Mouse (Mus musculus) midbrain, embryonic 13.5 days (tissue): ENCODE measurements around the gene Mafb. TPM values are rescaled to one million over a fixed set of nuclear protein-coding genes. Genes with fewer than 3 reads are reported as not detected.

ENCODE experiments used
- ATAC-seq: fragments of 200-750 bp; cut with Nextera tagmentation; 2 replicates; pipeline ENCODE4 v1.8.0; 2017; ENCODE audit warnings: mild to moderate bottlenecking, moderate TSS enrichment, moderate library complexity
- H3K27ac ChIP-seq: fragments of 300-500 bp; sonication (generic); 2 replicates; pipeline ENCODE4 v1.5.1; 2015; ENCODE audit warnings: inconsistent platforms, mild to moderate bottlenecking, moderate library complexity
- H3K27me3 ChIP-seq: fragments of 300-500 bp; sonication (generic); 2 replicates; pipeline ENCODE4 v1.6.1; 2015; ENCODE audit warnings: mild to moderate bottlenecking, inconsistent platforms
- H3K36me3 ChIP-seq: fragments of 300-500 bp; sonication (generic); 2 replicates; pipeline ENCODE4 v1.6.1; 2015; ENCODE audit warnings: mild to moderate bottlenecking, inconsistent platforms
- H3K4me1 ChIP-seq: fragments of 300-500 bp; sonication (generic); replicated peaks from 2 replicates; pipeline ENCODE4 v1.6.1; 2015; ENCODE audit warnings: inconsistent platforms
- H3K4me2 ChIP-seq: fragments of 300-500 bp; sonication (generic); replicated peaks from 2 replicates; pipeline ENCODE4 v1.6.1; 2015; ENCODE audit warnings: moderate library complexity, mild to moderate bottlenecking, inconsistent platforms
- H3K4me3 ChIP-seq: fragments of 300-500 bp; sonication (generic); replicated peaks from 2 replicates; pipeline ENCODE4 v1.5.1; 2015; ENCODE audit warnings: mild to moderate bottlenecking, inconsistent platforms
- H3K9ac ChIP-seq: fragments of 300-500 bp; sonication (generic); replicated peaks from 2 replicates; pipeline ENCODE4 v1.6.1; 2015; ENCODE audit warnings: mild to moderate bottlenecking, inconsistent platforms
- H3K9me3 ChIP-seq: fragments of 300-500 bp; sonication (generic); 2 replicates; pipeline ENCODE4 v1.6.1; 2016; ENCODE audit warnings: mild to moderate bottlenecking, inconsistent platforms
- whole genome bisulfite sequencing: fragments of 180-500 bp; shearing (Covaris S2); methylation state at CpG from one replicate; pipeline ENCODE4 v1.1.7; 2015; 5-methylcytosine and 5-hydroxymethylcytosine counted together
- polyA plus RNA-seq: library from polyadenylated mRNA; unstranded; fragments of >200 nt; fragmentation: Nextera tagmentation; extraction: Ambion mirVana; gene quantifications from 2 replicates; pipeline ENCODE4 v1.2.1, GENCODE M21; 2015

Mafb gene
- polyA plus RNA-seq, 1 experiment from 2014 or later, result 5.9 TPM

DNA sequence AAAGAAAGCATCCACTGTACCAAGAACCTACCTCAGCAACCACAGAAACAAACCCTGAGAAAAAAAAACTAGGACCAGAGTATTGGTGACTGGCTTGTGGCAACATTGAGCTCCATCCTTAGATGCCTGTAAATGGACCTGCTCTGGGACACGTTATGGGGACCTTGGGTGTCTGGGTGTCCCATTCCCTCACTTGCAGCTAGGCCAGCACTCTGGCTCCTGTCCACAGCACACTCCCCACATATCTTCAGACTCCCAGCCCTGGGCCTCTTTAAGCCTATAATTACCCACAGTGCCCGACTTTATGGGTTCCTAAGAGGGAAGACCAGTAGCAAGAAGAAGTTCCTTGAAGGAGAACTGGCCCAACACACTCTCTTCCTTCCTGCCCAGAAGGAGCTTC is 30.8 kb downstream of the Mafb start:
- Histone ChIP-seq H3K36me3 (no peaks in the 10 kb centered on the region), H3K27me3 (no peaks in the 10 kb centered on the region), H3K4me3 (no peak overlapping the region), H3K9ac (no peak overlapping the region), H3K4me2 (no peak overlapping the region), H3K4me1 (0 out of 2 replicates have a peak, but pooled peaks cover 4% of the 10 kb centered on the region), H3K27ac (no peak overlapping the region), H3K9me3 (no peaks in the 10 kb centered on the region)
- WGBS, result 78% methylated on average over 2 of the region's 2 CpGs
- no peak for ATAC-seq

DNA sequence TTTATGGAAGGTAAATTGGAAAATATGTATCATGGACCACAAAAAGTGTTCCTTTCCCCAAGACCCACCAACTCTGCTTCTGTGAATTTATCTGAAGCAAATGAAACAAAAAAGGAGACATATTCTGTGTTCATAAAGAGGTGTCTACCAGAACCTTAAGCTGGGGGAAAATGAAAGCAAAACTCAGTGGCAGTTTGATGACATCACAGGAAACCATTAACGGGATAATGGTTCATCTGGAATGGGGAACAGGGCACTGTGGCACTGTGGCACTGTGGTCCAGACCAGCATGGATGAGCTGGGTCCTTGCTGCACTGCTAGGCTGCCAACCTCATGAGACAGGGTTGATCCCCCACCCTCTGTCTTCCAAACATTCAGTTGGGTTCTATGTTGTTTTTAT is 31.8 kb downstream of the Mafb start:
- no peaks in the 10 kb centered on the region for H3K9me3 ChIP-seq
- H3K27ac ChIP-seq, result no peak overlapping the region
- ATAC-seq, result no peak
- H3K36me3 ChIP-seq, result no peaks in the 10 kb centered on the region
- H3K4me2 ChIP-seq, result no peak overlapping the region
- H3K27me3 ChIP-seq, result no peaks in the 10 kb centered on the region
- H3K4me1 ChIP-seq, result 0 out of 2 replicates have a peak, but pooled peaks cover 4% of the 10 kb centered on the region
- WGBS, result 79% methylated on average over 1 of the region's 1 CpGs
- no peak overlapping the region for H3K9ac ChIP-seq
- H3K4me3 ChIP-seq, result no peak overlapping the region

GRCm38 (mm10) chr2:160334111-160334661 is 32.7 kb downstream of the Mafb start, which contains the start of gene Gm826:
Gm826 (minus strand) TSS chr2:160334162.
- Histone ChIP-seq H3K36me3 (no peaks in the 10 kb centered on the region), H3K27me3 (no peaks in the 10 kb centered on the region), H3K9me3 (no peaks in the 10 kb centered on the region), H3K4me2 (no peak within 1 kb of the TSS), H3K27ac (no peak within 1 kb of the TSS), H3K9ac (no peak within 1 kb of the TSS), H3K4me1 (peaks cover 6% of the 10 kb centered on the region), H3K4me3 (no peak within 1 kb of the TSS)
- WGBS, result 69% methylated on average over 4 of the region's 4 CpGs
- no peak for ATAC-seq

DNA sequence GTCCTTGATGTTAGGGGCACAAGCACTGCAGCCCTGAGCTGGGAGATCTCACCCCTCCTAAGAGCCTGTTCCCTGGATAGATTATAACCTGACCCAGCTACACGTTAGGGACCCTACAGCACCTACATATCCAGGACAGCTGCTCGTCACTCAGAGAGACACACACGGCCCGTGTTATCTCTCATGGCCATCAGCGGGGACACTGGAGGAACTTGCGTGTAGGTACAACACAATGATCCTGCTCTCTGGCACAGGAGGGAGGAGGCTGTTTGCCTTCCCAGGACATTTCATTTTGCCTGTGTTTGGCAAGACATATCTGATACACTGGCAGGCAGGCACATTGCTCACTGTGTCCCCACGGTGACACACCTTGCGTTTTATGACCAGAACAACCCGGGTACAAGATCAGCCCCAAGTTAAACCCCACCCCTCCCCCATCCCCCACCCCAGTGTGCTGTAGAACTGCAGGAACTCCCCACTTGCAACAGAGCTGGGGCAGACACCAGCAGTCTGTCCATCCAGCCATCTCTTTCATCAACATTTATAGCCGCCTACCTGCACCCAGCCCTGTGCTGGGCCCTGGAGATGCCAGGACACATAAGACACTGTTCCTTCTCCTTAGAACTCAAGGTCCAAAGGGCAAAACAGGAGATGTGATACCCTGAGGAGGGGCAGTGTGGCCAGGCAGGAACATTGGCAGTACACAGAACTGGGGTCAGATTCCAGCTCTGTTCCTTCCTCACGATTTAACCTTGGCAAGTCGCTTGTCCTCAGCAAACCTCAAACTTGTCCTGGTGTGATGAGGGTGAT is 34.1 kb downstream of the Mafb start:
- H3K4me3 ChIP-seq, result no peak overlapping the region
- no peaks in the 10 kb centered on the region for H3K27me3 ChIP-seq
- 88% methylated on average over 12 of the region's 12 CpGs for WGBS
- no peaks in the 10 kb centered on the region for H3K9me3 ChIP-seq
- H3K27ac ChIP-seq, result no peak overlapping the region
- H3K36me3 ChIP-seq, result no peaks in the 10 kb centered on the region
- no peak overlapping the region for H3K4me2 ChIP-seq
- no peak overlapping the region for H3K9ac ChIP-seq
- no peak for ATAC-seq
- peaks cover 11% of the 10 kb centered on the region for H3K4me1 ChIP-seq

DNA sequence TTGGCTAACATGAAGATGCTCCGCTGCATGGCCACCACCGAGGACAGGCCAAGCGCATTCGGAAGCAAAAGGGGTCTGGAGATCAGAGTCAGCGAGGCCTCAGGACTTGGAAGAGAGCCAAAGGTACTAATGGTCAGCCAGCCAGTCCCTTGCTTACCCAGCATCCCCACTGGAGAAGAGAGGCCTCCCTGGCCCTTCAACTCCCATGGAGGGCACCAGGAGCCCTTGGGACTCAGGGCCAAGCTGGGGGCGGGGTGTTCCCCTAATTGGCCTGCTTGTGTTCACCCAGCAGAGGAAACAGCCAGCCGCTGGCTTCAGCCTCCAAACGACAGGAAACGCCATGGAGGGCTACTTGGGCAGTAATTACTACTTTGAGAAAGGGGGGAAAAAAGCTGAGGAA is 38.0 kb downstream of the Mafb start:
- Histone ChIP-seq H3K9ac (no peak overlapping the region), H3K4me2 (no peak overlapping the region), H3K27me3 (no peaks in the 10 kb centered on the region), H3K36me3 (no peaks in the 10 kb centered on the region), H3K9me3 (no peaks in the 10 kb centered on the region), H3K4me1 (peaks cover 7% of the 10 kb centered on the region), H3K27ac (no peak overlapping the region), H3K4me3 (no peak overlapping the region)
- WGBS, result 56% methylated on average over 9 of the region's 9 CpGs
- no peak for ATAC-seq

- Histone ChIP-seq H3K9ac (no peak overlapping the region), H3K9me3 (no peaks in the 10 kb centered on the region), H3K4me3 (no peak overlapping the region), H3K27ac (no peak overlapping the region), H3K36me3 (no peaks in the 10 kb centered on the region), H3K4me1 (peaks cover 7% of the 10 kb centered on the region), H3K27me3 (no peaks in the 10 kb centered on the region), H3K4me2 (no peak overlapping the region)
- 87% methylated on average over 4 of the region's 4 CpGs for WGBS
- no peak for ATAC-seq
These were observed 39.1 kb downstream of the Mafb start for GRCm38 (mm10) chr2:160327716-160328115.

DNA sequence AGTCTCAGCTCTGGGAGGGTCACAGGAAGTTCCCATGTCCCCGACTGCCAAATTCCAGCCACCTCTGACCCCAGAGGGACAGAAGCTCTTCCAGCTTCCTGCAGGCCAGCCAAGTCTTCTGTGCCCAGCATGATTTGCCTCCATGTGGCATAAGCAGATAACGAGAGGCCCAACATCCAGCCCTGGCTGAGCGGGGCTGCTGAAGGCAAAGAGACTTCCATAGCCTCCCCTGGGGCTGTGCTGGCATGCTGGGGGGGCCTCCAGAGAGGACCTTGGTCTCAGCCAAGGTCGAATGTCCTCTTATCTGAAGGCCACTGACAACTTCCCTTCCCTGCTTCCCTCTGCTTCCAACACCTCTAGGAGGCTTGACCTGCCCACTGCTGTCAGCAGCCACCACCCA is 39.7 kb downstream of the Mafb start:
- ATAC-seq, result no peak
- no peak overlapping the region for H3K4me2 ChIP-seq
- H3K36me3 ChIP-seq, result no peaks in the 10 kb centered on the region
- H3K27ac ChIP-seq, result no peak overlapping the region
- no peaks in the 10 kb centered on the region for H3K27me3 ChIP-seq
- 43% methylated on average over 4 of the region's 4 CpGs for WGBS
- H3K9ac ChIP-seq, result no peak overlapping the region
- H3K4me1 ChIP-seq, result peaks cover 7% of the 10 kb centered on the region
- no peaks in the 10 kb centered on the region for H3K9me3 ChIP-seq
- no peak overlapping the region for H3K4me3 ChIP-seq

DNA sequence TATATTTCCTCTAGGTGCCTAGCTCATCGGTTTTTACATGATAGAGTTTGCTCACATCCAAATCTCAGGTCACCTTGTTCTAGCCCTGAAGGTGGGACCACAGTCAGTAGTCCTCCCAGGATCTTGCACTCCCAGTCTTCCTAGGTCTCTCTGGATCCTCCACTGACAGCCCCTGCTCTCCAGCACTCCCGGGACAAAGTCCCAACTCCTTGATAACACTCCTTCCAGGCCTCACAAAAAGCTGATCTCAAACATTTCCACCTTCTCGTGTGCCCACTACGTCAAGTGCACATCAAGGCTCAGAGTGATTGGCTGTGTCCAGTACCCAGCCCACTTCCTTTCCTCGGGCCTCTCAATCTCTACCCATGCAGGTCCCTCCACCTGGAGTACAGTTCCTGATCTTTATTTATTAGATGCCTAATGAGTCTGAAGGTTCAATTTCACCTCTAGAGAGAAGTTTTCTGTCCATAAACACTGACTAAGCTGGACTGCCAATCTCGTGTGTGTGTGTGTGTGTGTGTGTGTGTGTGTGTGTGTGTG is 41.7 kb downstream of the Mafb start:
- no peak for ATAC-seq
- Histone ChIP-seq H3K27me3 (no peaks in the 10 kb centered on the region), H3K36me3 (no peaks in the 10 kb centered on the region), H3K4me1 (peaks cover 7% of the 10 kb centered on the region), H3K4me2 (no peak overlapping the region), H3K4me3 (no peak overlapping the region), H3K9ac (no peak overlapping the region), H3K27ac (no peak overlapping the region), H3K9me3 (no peaks in the 10 kb centered on the region)
- 93% methylated on average over 6 of the region's 6 CpGs for WGBS

GRCm38 (mm10) chr2:160321829-160322228 is 45.0 kb downstream of the Mafb start:
- no peaks in the 10 kb centered on the region for H3K4me1 ChIP-seq
- no peak overlapping the region for H3K27ac ChIP-seq
- WGBS, result 55% methylated on average over 4 of the region's 4 CpGs
- H3K4me2 ChIP-seq, result no peak overlapping the region
- no peaks in the 10 kb centered on the region for H3K27me3 ChIP-seq
- ATAC-seq, result no peak
- H3K9ac ChIP-seq, result no peak overlapping the region
- no peak overlapping the region for H3K4me3 ChIP-seq
- no peaks in the 10 kb centered on the region for H3K36me3 ChIP-seq
- H3K9me3 ChIP-seq, result no peaks in the 10 kb centered on the region

- Histone ChIP-seq H3K36me3 (no peaks in the 10 kb centered on the region), H3K4me3 (no peak overlapping the region), H3K4me2 (no peak overlapping the region), H3K4me1 (no peaks in the 10 kb centered on the region), H3K27ac (no peak overlapping the region), H3K9ac (no peak overlapping the region), H3K9me3 (no peaks in the 10 kb centered on the region), H3K27me3 (no peaks in the 10 kb centered on the region)
- no peak for ATAC-seq
- 88% methylated on average over 4 of the region's 4 CpGs for WGBS
These were observed 48.6 kb downstream of the Mafb start for GRCm38 (mm10) chr2:160318255-160318654.
